Mouse (Mus musculus) spleen, postnatal 4 days (tissue): ENCODE measurements around the gene Olfr594.
"Not testable (repeated sequence)": the region's sequence is repeated elsewhere in the genome, so short reads cannot be mapped to it uniquely, and the experiment has no call there.

Experiments used
- DNase-seq, 2 experiments: peaks; one replicate each; pipeline ENCODE4 v3.0.0; 2022; ENCODE audit warnings: low spot score in 2 of 2

The Olfr594 gene

GRCm38 (mm10) chr7:103216696-103217095 lies at the start of gene Olfr594:
Gene Olfr594 (plus strand): TSS chr7:103216996.
- no peak for DNase-seq

- no peak for DNase-seq
These were observed 47.1 kb upstream of the Olfr594 start for GRCm38 (mm10) chr7:103169697-103170096.

- no peak for DNase-seq
These were observed 38.6 kb upstream of the Olfr594 start, which contains the start of gene Olfr591 for GRCm38 (mm10) chr7:103178240-103178639. Gene Olfr591 (minus strand): TSS chr7:103178340.

GRCm38 (mm10) chr7:103184503-103184902 lies 32.3 kb upstream of the Olfr594 start, which contains the start of gene Olfr592:
Gene Olfr592 (plus strand): TSS chr7:103184803.
- DNase-seq, result not testable (repeated sequence)

GRCm38 (mm10) chr7:103211562-103211961 lies 5.2 kb upstream of the Olfr594 start, which contains the start of gene Olfr593:
Gene Olfr593 (plus strand): TSS chr7:103211862.
- no peak for DNase-seq

GRCm38 (mm10) chr7:103212050-103212449 lies 4.7 kb upstream of the Olfr594 start:
- DNase-seq, result not testable (repeated sequence)

GRCm38 (mm10) chr7:103252405-103252804 lies 35.6 kb downstream of the Olfr594 start, which contains the start of gene Usp17ld:
Gene Usp17ld (minus strand): TSS chr7:103252505.
- not testable (repeated sequence) for DNase-seq
